Mouse (Mus musculus) inflammation-experienced regulatory T-cells, adult 6 months (primary cell): ENCODE data around the gene Hgfac. TPM values are rescaled to one million over a fixed set of nuclear protein-coding genes. Genes with fewer than 3 reads are reported as not detected.
A peak's percentile ranks its signal among the peaks of the same experiment; 100 is the strongest.

ENCODE experiments used
- ATAC-seq: one replicate; pipeline ENCODE4 v1.8.0; 2017
- polyA plus RNA-seq, 3 experiments: library from polyadenylated mRNA; unstranded; fragments of 100-300 nt; shearing (Covaris generic); gene quantifications; one replicate each; pipeline ENCODE4 v1.2.1; 2017

The Hgfac gene
- polyA plus RNA-seq, 3 experiments from 2014 or later = 4.5 to 8.0 (median 5.1) TPM

DNA sequence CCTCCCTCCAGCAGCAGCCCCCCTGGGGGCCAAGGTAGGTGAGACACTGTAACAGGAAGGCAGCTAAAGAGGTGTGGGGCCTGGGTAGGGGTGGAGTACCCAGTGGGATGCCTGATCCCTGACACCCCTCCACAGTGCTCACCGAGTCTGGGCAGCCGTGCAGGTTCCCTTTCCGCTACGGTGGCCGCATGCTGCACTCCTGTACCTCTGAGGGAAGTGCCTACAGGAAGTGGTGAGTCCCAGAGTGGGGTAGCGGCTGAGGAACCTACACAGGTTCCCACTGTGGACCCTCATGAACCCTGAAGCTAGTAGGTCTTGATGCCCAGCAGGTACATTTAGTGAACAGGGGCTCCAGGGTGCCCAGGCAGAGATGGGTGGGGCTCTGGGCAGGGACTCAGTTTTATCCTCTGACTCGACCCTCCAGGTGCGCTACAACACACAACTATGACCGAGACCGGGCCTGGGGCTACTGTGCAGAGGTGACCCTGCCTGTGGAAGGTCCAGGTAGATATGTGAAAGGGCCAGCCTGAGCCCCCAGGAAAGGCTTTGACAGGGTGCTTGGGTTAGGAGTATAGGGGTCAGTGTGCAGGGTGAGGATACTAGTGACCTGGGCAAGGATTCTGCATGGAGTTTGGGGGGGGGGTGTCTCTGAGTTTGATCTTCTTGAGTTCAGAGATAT lies 1.3 kb downstream of the Hgfac start:
- peak; percentile 87 for ATAC-seq

- ATAC-seq = peak; percentile 66
Observed at GRCm38 (mm10) chr5:35043110-35043451, 1.8 kb downstream of the Hgfac start.

- ATAC-seq = no peak
Observed at GRCm38 (mm10) chr5:35050541-35050940, 9.2 kb downstream of the Hgfac start.

- no peak for ATAC-seq
Observed at GRCm38 (mm10) chr5:35054628-35055027, 13.3 kb downstream of the Hgfac start.

DNA sequence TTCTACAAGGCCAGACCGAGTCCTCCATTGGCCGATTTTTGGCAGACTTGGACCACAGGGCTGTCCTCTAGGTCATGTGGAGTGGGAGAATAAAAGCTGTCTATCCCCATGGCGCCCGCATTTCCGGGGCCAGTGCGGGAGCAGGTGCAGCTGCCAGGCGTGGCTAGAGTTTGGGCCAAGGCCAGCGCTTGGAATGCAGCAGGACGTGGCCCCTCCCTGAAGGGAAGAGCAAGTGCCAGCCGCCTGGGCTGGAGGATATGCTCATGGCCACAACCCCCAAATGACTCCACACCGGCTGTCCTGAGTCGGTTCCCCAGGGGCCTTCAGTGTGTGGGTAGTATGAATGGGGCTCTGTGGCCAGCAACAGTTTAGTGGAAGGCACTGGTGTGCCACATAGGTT lies 13.8 kb downstream of the Hgfac start:
- ATAC-seq = no peak

DNA sequence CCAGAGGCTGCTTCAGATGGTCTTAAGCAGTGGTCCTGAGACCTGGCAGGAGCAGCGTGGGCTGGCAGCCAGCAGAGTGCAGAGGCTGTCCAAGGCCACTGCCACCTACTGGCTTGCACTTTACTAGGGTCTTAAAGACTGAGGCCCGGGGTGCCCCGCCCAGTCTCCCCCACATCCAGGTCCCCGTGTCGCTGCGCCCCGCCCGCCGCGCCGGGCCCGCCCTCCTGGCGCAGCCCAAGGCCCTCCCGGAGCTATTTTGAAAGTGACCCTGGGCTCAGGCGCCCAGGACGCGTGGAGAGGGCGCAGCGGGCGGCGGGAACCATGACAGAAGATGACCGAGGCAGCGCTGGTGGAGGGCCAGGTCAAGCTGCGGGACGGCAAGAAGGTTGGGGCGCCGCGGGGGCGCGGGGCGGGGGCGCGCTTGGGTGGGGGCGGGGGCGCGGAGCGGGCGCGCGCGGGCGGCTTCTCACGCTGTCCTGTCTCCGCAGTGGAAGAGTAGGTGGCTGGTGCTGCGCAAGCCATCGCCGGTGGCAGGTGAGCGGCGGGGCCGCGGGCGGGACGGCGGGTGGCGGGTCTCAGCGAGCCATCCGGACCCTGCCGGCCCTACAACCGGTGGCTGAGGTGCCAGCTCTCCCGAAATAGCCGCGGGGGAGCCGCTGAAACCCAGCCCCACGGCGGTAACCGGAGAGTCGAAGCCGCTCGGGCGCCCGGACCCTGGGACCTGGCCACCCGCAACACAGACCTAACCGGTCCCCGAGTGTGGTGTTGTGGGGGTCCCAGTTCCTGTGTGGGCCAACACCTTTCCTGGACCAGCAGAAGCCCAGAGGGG lies 15.5 kb downstream of the Hgfac start, which contains the start of gene Dok7:
Dok7 (plus strand) TSS at position 163 of the 829 bp plus-strand sequence.
- no peak for ATAC-seq

GRCm38 (mm10) chr5:35057582-35057981 lies 16.3 kb downstream of the Hgfac start:
- ATAC-seq = no peak

DNA sequence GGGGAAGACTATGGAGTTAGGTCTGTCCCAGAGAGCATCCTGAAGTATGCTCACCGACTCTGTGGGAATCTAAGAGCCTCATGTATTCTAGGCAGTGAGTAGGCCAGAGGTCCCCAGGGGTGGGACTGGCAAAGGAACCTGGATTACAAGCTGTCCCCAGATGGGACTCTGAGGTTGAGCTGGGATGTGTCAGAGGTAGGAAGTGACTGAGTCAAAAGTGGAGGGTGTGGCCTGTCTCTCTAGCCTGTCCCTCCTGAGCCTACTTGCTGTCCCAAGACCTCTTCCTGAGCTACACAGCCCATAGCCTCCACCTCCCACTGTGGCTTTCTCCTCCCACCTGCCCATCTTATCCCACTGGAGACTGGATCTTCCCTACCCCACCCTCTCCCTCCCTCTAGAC lies 16.9 kb downstream of the Hgfac start:
- no peak for ATAC-seq

DNA sequence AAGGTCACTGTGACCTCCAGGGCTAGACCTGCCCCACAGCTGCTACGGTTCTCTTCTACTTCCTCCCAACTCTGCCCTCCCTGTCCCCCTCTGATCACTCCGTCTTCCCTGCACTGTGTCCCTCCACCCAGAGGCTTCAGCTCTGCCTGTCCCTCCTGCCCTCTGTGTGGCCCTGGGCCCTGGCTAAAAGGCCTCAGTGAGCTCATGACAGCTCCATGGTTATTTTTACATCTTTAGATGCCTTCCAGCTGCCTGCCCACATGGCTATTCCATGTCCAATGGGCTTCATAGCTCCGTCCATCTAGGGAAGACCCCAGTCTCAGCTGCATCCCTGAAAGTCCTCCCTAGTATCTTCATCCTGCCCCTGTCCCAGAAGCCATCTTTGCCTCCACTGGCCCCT lies 18.8 kb downstream of the Hgfac start:
- no peak for ATAC-seq

- no peak for ATAC-seq
Observed at GRCm38 (mm10) chr5:35069841-35070240, 28.5 kb downstream of the Hgfac start.

DNA sequence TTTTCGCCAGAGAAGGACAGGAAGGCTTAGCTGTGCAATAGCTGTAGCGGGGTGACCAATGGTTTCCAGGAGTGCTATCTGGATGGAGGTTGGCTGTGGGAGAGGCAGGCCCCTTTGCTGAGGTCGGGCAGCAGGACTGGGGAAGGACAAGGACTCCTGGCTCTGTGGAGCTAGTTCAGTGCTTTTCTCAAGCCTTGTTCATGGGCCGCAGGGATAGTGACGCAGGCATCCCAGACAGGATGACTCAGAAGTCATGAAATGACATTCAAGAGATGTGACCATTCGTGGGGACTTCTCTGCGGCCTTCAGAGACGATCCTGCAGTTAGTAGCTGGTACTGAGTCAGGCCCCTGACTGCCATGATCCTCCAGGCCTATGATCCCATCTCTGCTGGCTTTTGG lies 29.0 kb downstream of the Hgfac start:
- no peak for ATAC-seq

DNA sequence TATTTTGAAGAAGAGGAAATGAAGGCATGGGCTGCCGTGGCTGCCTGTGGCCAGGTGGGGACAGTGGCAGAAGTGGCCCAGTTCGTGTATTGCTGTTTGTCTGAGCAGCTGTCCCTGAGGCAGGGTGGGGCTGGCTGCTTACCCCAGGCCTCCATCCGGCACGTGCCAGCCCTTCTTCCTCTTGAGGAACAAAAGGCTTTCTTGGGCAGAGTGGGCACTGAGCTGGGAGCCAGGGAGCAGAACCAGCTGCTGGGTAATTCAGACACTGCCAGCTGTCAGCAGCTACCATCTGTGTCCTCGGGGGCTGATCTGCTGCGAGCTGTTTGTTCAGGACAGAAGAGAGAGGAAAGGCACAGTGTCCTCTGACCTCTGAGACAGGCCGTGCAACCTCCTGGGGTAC lies 29.6 kb downstream of the Hgfac start:
- no peak for ATAC-seq

DNA sequence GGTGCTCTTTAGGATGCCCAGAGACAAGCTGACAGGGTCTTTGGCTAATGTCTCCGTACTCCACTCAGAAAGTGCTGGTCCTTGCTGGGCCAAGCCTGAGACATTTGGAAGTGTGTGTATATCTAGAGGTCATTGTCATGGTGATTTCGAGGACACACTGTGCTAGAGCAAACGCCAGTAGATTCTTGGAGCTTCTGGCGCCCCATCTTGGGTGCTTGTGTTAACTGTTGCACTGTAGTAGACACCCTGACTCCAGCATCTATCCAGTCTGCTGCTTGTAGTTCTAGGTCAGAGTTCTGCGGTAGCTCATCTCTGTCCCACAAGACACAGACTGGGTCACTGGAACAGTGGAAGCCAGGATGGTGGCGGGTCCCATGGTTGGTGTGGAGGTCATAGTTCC lies 30.5 kb downstream of the Hgfac start:
- ATAC-seq = no peak

DNA sequence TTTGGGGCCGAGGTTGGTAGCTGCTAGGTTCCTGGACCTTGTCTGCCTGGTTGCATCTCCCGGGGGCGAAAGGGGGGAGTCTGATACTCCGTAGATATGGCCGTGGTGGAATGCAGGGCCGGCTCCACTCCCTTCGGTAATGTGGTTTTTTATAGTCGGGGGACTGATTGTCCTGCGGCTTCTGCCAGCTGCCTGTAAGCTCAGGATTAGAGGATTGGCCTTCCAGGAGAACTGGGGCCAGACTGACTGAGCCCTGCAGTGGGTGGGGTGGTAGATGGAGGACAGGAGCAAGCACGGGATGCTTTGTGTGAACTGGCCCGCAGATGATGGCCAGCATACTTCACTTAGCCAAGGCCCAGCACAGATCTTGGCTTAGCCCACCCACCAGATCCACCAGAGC lies 31.9 kb downstream of the Hgfac start:
- no peak for ATAC-seq

GRCm38 (mm10) chr5:35073992-35074391 lies 32.7 kb downstream of the Hgfac start:
- ATAC-seq = no peak

DNA sequence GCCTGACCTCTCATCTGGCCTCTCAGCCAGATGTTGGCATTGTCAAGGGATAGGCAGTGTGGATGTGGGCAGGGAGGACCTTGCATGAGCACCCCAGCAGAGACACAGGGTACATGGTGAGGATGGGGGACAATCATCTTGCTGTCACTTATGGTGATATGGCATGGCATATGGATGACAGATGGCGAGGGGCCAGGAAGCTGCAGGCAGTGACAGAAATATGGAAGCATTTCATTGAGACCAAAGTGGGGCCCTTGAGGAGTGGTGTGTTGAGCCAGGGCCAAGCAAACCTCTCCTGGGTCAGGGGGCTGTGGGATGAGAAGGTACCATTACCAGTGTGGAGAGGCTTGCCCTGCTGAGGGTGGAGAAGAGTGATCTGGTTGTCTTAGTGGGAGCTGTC lies 35.1 kb downstream of the Hgfac start:
- no peak for ATAC-seq

DNA sequence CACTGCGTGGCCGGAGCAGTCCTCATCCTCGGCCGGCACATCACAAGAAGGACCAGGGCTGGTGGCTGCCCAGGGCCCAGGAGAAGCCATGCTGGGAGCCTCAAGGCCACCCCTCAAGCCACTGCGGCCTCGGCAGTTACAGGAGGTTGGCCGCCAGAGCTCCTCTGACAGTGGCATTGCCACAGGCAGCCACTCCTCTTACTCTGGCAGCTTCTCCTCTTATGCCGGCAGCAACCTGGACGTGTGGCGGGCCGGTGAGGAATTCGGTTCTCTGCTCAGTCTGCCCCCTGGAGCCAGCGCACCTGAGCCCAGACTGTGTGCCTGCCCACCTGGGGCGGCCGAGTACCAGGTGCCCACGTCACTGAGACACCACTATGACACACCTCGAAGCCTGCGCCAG lies 37.8 kb downstream of the Hgfac start:
- ATAC-seq = no peak

DNA sequence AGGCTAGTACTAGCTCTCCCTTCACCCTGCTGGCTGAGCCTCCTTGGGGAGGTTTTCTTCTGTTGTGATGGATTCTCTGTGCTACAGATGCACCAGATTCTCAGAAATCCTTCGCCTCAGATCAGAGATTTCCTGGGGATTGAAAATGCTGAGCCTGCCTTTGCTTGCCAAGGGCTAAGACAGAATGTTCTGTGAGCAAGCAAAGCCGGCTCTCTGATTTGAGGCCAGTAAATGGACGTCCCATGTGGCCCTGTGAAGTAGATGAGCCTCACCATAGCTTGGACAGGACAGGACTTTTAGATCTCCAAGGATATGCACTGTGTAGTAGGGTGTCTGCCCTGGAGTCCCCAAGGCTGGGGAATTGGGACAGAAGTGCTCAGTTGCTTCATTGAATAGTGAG lies 43.6 kb downstream of the Hgfac start:
- ATAC-seq = no peak

DNA sequence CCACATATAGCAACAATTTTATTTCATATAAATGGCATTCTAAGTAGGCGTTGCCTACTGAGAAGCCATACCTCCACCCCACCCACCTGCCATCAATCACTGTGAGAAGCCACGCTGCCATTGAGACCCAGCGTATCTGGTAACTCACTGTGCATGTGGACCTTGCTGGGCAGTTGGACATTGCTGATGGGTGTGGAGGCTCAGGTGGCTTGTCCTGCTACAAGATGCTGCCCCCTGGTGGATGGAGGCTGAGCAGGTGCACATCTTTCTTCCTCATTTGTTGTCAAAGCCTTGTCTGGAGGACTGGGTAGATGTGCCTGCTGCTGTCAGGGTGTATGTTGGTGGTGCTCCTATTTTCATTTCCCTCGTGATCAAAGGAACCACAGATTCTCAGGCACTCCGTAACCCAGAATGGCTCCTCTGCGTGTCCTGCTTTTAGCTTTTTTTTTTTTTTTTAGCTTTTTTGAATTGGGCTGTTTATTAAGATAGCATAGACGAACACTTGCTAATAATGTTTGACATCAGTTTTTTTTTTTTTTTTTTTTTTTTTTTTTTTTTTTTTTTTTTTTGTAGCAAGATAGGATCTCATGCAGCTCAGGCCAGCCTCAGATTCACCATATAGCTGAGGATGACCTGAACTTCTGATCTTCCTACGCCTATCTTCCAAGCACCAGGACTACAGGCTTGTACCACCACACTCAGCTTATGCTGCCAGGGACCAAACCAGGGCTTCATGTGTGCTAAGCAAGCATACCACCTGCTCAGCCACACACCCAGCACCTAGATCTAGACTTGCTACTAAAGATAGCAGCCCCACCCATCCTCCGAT lies 47.7 kb downstream of the Hgfac start:
- ATAC-seq = no peak

GRCm38 (mm10) chr5:35089614-35089963 lies 48.3 kb downstream of the Hgfac start:
- no peak for ATAC-seq

- ATAC-seq = no peak
Observed at GRCm38 (mm10) chr5:35091636-35092035, 50.3 kb downstream of the Hgfac start.
